Mouse (Mus musculus) adipocyte (in vitro differentiated cells): ENCODE results near the gene Gm49358.

Experiments
- DNase-seq: peaks from one replicate; pipeline ENCODE4 v3.0.0-alpha.2; 2016; ENCODE audit warnings: low spot score

Gm49358 gene

GRCm38 (mm10) chr10:86814292-86815131, 50.7 kb downstream of the Gm49358 start:
- DNase-seq = no peak

GRCm38 (mm10) chr10:86815133-86815532, 51.4 kb downstream of the Gm49358 start:
- no peak for DNase-seq

GRCm38 (mm10) chr10:86819649-86820165, 55.9 kb downstream of the Gm49358 start:
- DNase-seq = no peak

GRCm38 (mm10) chr10:86821014-86821413, 57.2 kb downstream of the Gm49358 start:
- no peak for DNase-seq

- no peak for DNase-seq
Measured at GRCm38 (mm10) chr10:86824093-86824492, 60.3 kb downstream of the Gm49358 start.

- DNase-seq = no peak
Measured at GRCm38 (mm10) chr10:86824871-86825270, 61.1 kb downstream of the Gm49358 start.

- DNase-seq = no peak
Measured at GRCm38 (mm10) chr10:86825871-86826522, 62.2 kb downstream of the Gm49358 start.

GRCm38 (mm10) chr10:86826929-86827328, 63.2 kb downstream of the Gm49358 start:
- DNase-seq = no peak

- no peak for DNase-seq
Measured at GRCm38 (mm10) chr10:86828221-86829135, 64.7 kb downstream of the Gm49358 start.

GRCm38 (mm10) chr10:86829515-86829914, 65.7 kb downstream of the Gm49358 start:
- DNase-seq = no peak

GRCm38 (mm10) chr10:86836784-86837183, 73.0 kb downstream of the Gm49358 start:
- no peak for DNase-seq

GRCm38 (mm10) chr10:86838827-86839226, 75.1 kb downstream of the Gm49358 start:
- DNase-seq = no peak

- DNase-seq = no peak
Measured at GRCm38 (mm10) chr10:86842659-86843058, 78.9 kb downstream of the Gm49358 start.

- DNase-seq = no peak
Measured at GRCm38 (mm10) chr10:86846926-86847467, 83.2 kb downstream of the Gm49358 start.

GRCm38 (mm10) chr10:86849087-86849486, 85.3 kb downstream of the Gm49358 start:
- no peak for DNase-seq

- DNase-seq = no peak
Measured at GRCm38 (mm10) chr10:86849508-86849907, 85.7 kb downstream of the Gm49358 start.

GRCm38 (mm10) chr10:86852160-86852559, 88.4 kb downstream of the Gm49358 start:
- DNase-seq = no peak

- DNase-seq = no peak
Measured at GRCm38 (mm10) chr10:86853433-86853832, 89.7 kb downstream of the Gm49358 start.

GRCm38 (mm10) chr10:86860396-86860795, 96.6 kb downstream of the Gm49358 start:
- DNase-seq = no peak

GRCm38 (mm10) chr10:86862496-86862895, 98.7 kb downstream of the Gm49358 start:
- DNase-seq = no peak

GRCm38 (mm10) chr10:86863429-86863828, 99.7 kb downstream of the Gm49358 start:
- DNase-seq = no peak

GRCm38 (mm10) chr10:86872121-86872520, 108.3 kb downstream of the Gm49358 start:
- DNase-seq = no peak
